Mouse (Mus musculus) liver, postnatal 0 days (tissue): Measurements from ENCODE around the gene Tmem121.

ENCODE experiments used
- CTCF ChIP-seq: sonication (generic); IDR thresholded peaks from 2 replicates; pipeline ENCODE4 v1.5.1; 2016; ENCODE audit warnings: antibody characterized with exemption, low read depth
- EP300 ChIP-seq: IDR thresholded peaks from 2 replicates; pipeline ENCODE4 v1.6.1; 2016; ENCODE audit warnings: antibody characterized with exemption, low read depth, mild to moderate bottlenecking

GRCm38 (mm10) chr12:113224687-113225091 is 39.0 kb downstream of the Tmem121 start:
- TF ChIP-seq EP300 (no peak), CTCF (no peak)
